Mouse (Mus musculus) forebrain, embryonic 16.5 days (tissue): ENCODE measurements around the gene Ift57. TPM values are rescaled to one million over a fixed set of nuclear protein-coding genes. Genes with fewer than 3 reads are reported as not detected.

Source experiments
- ATAC-seq: fragments of 200-750 bp; cut with Nextera tagmentation; 2 replicates; pipeline ENCODE4 v1.8.0; 2017; ENCODE audit warnings: mild to moderate bottlenecking, moderate library complexity
- H3K27ac ChIP-seq: fragments of 300-500 bp; sonication (generic); 2 replicates; pipeline ENCODE4 v1.5.1; 2014; ENCODE audit warnings: low read length, control low read depth
- H3K27me3 ChIP-seq: fragments of 300-500 bp; sonication (generic); replicated peaks from 2 replicates; pipeline ENCODE4 v1.6.1; 2014; ENCODE audit warnings: low read length; ENCODE audit not compliant: control insufficient read depth, insufficient read depth
- H3K36me3 ChIP-seq: fragments of 300-500 bp; sonication (generic); 2 replicates; pipeline ENCODE4 v1.6.1; 2014; ENCODE audit not compliant: control insufficient read depth, insufficient read depth
- H3K4me1 ChIP-seq: fragments of 300-500 bp; sonication (generic); replicated peaks from 2 replicates; pipeline ENCODE4 v1.6.1; 2014; ENCODE audit warnings: low read length; ENCODE audit not compliant: control insufficient read depth, insufficient read depth
- H3K4me2 ChIP-seq: fragments of 300-500 bp; sonication (generic); 2 replicates; pipeline ENCODE4 v1.6.1; 2014; ENCODE audit warnings: mild to moderate bottlenecking, low read length, control low read depth
- H3K4me3 ChIP-seq: fragments of 300-500 bp; sonication (generic); replicated peaks from 2 replicates; pipeline ENCODE4 v1.5.1; 2014; ENCODE audit warnings: mild to moderate bottlenecking, low read length, control low read depth
- H3K9ac ChIP-seq: fragments of 300-500 bp; sonication (generic); replicated peaks from 2 replicates; pipeline ENCODE4 v1.6.1; 2014; ENCODE audit warnings: low read depth, low read length, control low read depth
- H3K9me3 ChIP-seq: fragments of 300-500 bp; sonication (generic); 2 replicates; pipeline ENCODE4 v1.6.1; 2016; ENCODE audit warnings: low read length; ENCODE audit not compliant: control insufficient read depth
- WGBS: fragments of 180-500 bp; shearing (Covaris S2); extraction: QIAGEN DNeasy Blood & Tissue Kit; methylation state at CpG from one replicate; pipeline ENCODE4 v1.1.7; 2014; 5-methylcytosine and 5-hydroxymethylcytosine counted together
- polyA plus RNA-seq: library from polyadenylated mRNA; unstranded; fragments of >200 nt; fragmentation: Nextera tagmentation; extraction: Ambion mirVana; gene quantifications from 2 replicates; pipeline ENCODE4 v1.2.1, GENCODE M21; 2015

The Ift57 gene
- polyA plus RNA-seq, 1 experiment from 2014 or later: 44.2 TPM

DNA sequence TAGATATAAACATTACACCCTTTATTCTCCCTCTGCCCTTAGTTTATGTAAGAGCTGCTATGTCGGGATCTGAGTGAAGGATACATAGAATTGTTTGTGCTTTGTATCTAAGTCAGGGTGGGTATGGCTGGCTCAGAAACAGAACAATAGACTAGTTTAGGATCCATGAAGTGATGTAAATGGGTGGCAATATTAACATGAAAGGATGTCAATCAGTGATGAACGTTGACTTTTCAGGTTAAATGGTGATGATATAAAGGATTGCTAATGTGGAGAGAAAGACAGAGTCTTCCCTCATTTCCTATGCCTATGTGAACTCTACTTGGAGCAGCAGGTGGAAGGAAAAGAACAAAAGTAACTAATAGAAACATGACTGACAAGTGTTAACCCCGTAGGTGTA lies 27.2 kb downstream of the Ift57 start:
- Histone ChIP-seq H3K4me3 (no peak overlapping the region), H3K27ac (no peak overlapping the region), H3K4me2 (no peak overlapping the region), H3K4me1 (peaks cover 18% of the 10 kb centered on the region), H3K9ac (no peak overlapping the region), H3K27me3 (no peaks in the 10 kb centered on the region), H3K9me3 (no peaks in the 10 kb centered on the region), H3K36me3 (no peaks in the 10 kb centered on the region)
- no peak for ATAC-seq
- 69% methylated on average over 3 of the region's 3 CpGs for WGBS

GRCm38 (mm10) chr16:49726761-49727160 lies 27.7 kb downstream of the Ift57 start:
- 57% methylated on average over 2 of the region's 2 CpGs for WGBS

DNA sequence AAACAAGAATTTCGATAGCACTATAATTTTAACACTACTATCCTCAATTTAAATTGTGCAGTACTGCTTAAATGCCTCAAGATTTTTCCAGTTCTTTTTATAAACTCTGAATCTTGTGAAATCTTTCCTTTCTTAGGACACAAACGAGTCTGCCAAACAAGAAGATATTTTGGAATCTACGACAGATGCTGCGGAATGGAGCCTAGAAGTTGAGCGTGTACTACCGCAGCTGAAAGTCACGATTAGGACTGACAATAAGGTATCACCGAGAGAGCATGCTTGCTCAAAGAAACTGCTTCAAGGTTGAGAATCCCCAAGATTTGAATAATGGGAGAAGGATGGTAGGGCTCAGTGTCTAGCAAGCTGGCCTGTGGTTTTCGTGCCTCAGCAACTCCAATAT lies 37.5 kb downstream of the Ift57 start:
- 86% methylated on average over 9 of the region's 9 CpGs for WGBS
- no peaks in the 10 kb centered on the region for H3K4me1 ChIP-seq
- H3K9ac ChIP-seq: no peak overlapping the region
- H3K4me2 ChIP-seq: no peak overlapping the region
- no peak overlapping the region for H3K4me3 ChIP-seq
- no peaks in the 10 kb centered on the region for H3K27me3 ChIP-seq
- H3K9me3 ChIP-seq: no peaks in the 10 kb centered on the region
- H3K27ac ChIP-seq: no peak overlapping the region
- no peaks in the 10 kb centered on the region for H3K36me3 ChIP-seq
- ATAC-seq: no peak

More at GRCm38 (mm10) chr16:49726761-49727160, 27.7 kb downstream of the Ift57 start:
- H3K9me3 ChIP-seq: no peaks in the 10 kb centered on the region
- no peak overlapping the region for H3K4me2 ChIP-seq
- no peak overlapping the region for H3K4me3 ChIP-seq
- no peaks in the 10 kb centered on the region for H3K36me3 ChIP-seq
- H3K4me1 ChIP-seq: peaks cover 15% of the 10 kb centered on the region
- no peak overlapping the region for H3K27ac ChIP-seq
- ATAC-seq: no peak
- H3K9ac ChIP-seq: no peak overlapping the region
- no peaks in the 10 kb centered on the region for H3K27me3 ChIP-seq

DNA sequence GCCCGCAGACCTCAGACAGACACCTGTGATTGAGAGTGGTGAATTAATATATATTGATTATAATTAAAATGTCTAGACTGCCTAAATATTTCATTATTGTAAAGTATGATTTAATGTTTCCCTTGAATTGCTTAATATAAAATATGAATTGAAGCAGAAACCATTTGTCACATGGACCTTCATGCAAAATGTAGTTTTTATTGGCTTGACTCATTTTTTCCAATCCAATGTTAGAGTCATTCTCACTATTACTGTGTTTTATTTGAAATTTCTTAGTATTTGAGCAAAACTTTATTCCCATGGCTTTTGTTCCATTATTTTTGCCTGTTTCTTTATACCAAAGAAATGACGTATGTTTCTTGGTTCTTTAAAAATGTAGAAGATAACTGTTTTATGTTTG lies 48.3 kb downstream of the Ift57 start:
- Histone ChIP-seq H3K27me3 (no peaks in the 10 kb centered on the region), H3K4me2 (no peak overlapping the region), H3K9ac (no peak overlapping the region), H3K4me3 (no peak overlapping the region), H3K36me3 (no peaks in the 10 kb centered on the region), H3K27ac (no peak overlapping the region), H3K9me3 (no peaks in the 10 kb centered on the region), H3K4me1 (no peaks in the 10 kb centered on the region)
- WGBS: 95% methylated on average over 2 of the region's 2 CpGs
- no peak for ATAC-seq

DNA sequence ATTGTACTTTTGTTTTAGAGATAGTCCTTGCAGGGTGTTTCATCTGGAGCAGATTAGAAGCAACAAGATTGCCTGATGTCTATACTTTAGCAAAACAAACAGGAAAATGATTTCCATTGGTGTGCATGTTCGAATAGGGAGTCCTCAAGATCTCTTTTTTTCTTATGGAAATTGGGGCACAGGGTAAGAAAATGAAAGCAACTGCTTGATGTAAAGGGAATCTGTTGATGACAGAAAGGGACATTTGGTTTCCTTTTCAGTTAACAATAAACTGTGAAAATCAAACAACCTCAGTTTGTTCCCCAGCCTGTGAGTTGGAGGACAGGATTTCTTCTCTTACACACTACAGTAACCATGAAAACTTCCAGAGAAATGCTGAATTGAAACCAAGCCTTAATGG lies 53.9 kb downstream of the Ift57 start:
- no peak overlapping the region for H3K4me2 ChIP-seq
- peaks cover 7% of the 10 kb centered on the region for H3K4me1 ChIP-seq
- peak; percentile 33; the same call in 1 of the 2 replicates for ATAC-seq

DNA sequence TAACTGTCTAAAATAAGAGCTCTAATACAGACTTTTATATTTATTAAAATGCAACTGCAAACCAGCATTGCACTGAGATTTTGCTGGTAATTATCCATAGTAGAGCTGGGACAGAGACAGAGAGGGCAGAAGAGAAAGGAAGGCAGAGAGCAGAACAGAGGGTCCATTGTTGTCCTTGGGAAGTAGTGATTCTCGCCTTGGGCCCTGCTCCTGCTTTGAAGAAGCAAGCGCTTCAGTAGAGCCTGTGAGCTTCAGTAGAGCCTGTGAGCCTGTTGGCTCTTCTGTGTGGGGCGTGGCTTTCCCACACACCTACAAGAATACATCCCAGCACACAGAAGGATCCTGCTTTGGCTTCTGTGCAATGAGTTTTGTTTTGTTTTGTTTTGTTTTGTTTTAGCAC lies 54.3 kb downstream of the Ift57 start:
- 14% methylated on average over 3 of the region's 3 CpGs for WGBS
- no peaks in the 10 kb centered on the region for H3K27me3 ChIP-seq
- no peak overlapping the region for H3K4me2 ChIP-seq
- no peaks in the 10 kb centered on the region for H3K36me3 ChIP-seq
- no peaks in the 10 kb centered on the region for H3K9me3 ChIP-seq
- H3K9ac ChIP-seq: no peak overlapping the region
- H3K27ac ChIP-seq: peak overlapping the region; percentile 22; the same call in 1 of the 2 replicates
- H3K4me1 ChIP-seq: peaks cover 7% of the 10 kb centered on the region
- peak; percentile 74 for ATAC-seq
- no peak overlapping the region for H3K4me3 ChIP-seq

More for the DNA sequence above, 53.9 kb downstream of the Ift57 start:
- H3K27ac ChIP-seq: no peak overlapping the region
- no peaks in the 10 kb centered on the region for H3K27me3 ChIP-seq
- H3K9me3 ChIP-seq: no peaks in the 10 kb centered on the region
- WGBS: 15% methylated on average over 1 of the region's 1 CpGs
- H3K36me3 ChIP-seq: no peaks in the 10 kb centered on the region
- H3K4me3 ChIP-seq: no peak overlapping the region
- no peak overlapping the region for H3K9ac ChIP-seq

GRCm38 (mm10) chr16:49760517-49761203 lies 61.6 kb downstream of the Ift57 start:
- no peaks in the 10 kb centered on the region for H3K27me3 ChIP-seq
- H3K27ac ChIP-seq: no peak overlapping the region
- H3K9me3 ChIP-seq: no peaks in the 10 kb centered on the region
- H3K4me1 ChIP-seq: no peaks in the 10 kb centered on the region
- H3K9ac ChIP-seq: no peak overlapping the region
- H3K36me3 ChIP-seq: 0 out of 2 replicates have a peak, but pooled peaks cover 4% of the 10 kb centered on the region
- no peak overlapping the region for H3K4me2 ChIP-seq
- H3K4me3 ChIP-seq: no peak overlapping the region
- 85% methylated on average over 17 of the region's 17 CpGs for WGBS
- no peak for ATAC-seq

DNA sequence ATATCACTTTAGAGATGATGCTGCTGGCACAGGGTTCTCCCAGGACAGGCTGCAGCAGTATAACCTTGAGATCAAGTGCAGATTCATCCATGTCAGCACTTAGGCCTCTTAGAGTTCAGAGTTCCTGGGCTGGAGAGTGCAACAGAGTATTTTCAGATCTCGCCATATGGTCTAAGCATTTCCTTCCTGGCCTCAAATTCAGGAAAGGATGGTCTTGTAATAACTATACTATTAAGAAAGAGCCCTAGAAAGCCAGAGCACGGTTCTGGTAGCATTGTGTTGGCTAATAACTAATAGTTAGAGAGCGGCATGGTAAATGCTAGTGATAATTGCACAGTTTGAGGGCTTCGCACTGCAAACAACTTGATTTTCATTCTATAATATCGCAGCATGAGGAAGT lies 62.9 kb downstream of the Ift57 start:
- no peaks in the 10 kb centered on the region for H3K27me3 ChIP-seq
- no peak overlapping the region for H3K4me2 ChIP-seq
- H3K9ac ChIP-seq: no peak overlapping the region
- no peak overlapping the region for H3K27ac ChIP-seq
- 0 out of 2 replicates have a peak, but pooled peaks cover 4% of the 10 kb centered on the region for H3K36me3 ChIP-seq
- no peaks in the 10 kb centered on the region for H3K4me1 ChIP-seq
- no peak overlapping the region for H3K4me3 ChIP-seq
- H3K9me3 ChIP-seq: no peaks in the 10 kb centered on the region
- ATAC-seq: no peak
- 76% methylated on average over 5 of the region's 5 CpGs for WGBS

GRCm38 (mm10) chr16:49766326-49766725 lies 67.3 kb downstream of the Ift57 start:
- H3K9ac ChIP-seq: no peak overlapping the region
- 65% methylated on average over 3 of the region's 3 CpGs for WGBS
- H3K4me1 ChIP-seq: no peaks in the 10 kb centered on the region
- H3K27me3 ChIP-seq: no peaks in the 10 kb centered on the region
- no peak overlapping the region for H3K4me3 ChIP-seq
- no peaks in the 10 kb centered on the region for H3K9me3 ChIP-seq
- no peak for ATAC-seq
- H3K27ac ChIP-seq: no peak overlapping the region
- no peak overlapping the region for H3K4me2 ChIP-seq
- H3K36me3 ChIP-seq: 0 out of 2 replicates have a peak, but pooled peaks cover 2% of the 10 kb centered on the region
